Mouse (Mus musculus): Measurements from ENCODE around the gene Pde2a. TPM values are rescaled to one million over a fixed set of nuclear protein-coding genes. Genes with fewer than 3 reads are reported as not detected.
A peak's percentile ranks its signal among the peaks of the same experiment; 100 is the strongest.

Gene Pde2a
- polyA plus RNA-seq, 1 experiment from 2014 or later = 0.10 TPM

GRCm38 (mm10) chr7:101383756-101384155 is 37.7 kb upstream of the Pde2a start:
- no peak for ATAC-seq
- no peaks in the 10 kb centered on the region for H3K27me3 ChIP-seq
- in situ Hi-C loops (cut with MboI; ENCODE audit: low pct_unique_long_range_greater_than_20kb) = no loop called here
- TF ChIP-seq CTCF (IDR thresholded peaks at IDR 0.05) = no peak
- ChIA-PET POLR2A (no interaction called here), CTCF (interaction anchor here (1.1 kb wide), 1 partner anchor 14 kb away, joined by 3 read pairs; no protein-coding TSS in a partner anchor)
- DNase-seq (ENCODE audit: low read depth, low spot score) = no peak

DNA sequence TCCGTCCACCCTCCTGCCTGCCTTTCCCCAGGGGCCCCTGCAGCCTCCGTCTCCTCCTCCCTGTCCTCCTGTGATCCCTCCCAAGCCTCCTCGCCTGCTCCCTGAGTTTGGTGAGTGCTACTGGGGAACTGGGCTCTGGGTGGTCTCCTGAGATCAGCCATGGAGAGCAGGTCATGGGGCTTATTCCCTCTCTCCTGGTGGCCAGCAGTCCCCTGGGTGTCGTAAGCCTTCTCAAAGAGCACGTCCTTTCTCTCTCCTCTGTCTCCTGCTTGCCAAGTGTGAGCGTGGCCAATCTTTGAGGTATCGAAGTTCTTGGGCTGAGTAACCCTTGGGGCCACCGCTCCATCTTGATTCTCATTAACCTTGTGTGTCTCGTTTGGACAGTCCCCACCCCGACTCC is 36.6 kb upstream of the Pde2a start:
- POLR2A ChIA-PET = no interaction called here
- CTCF ChIA-PET = no interaction called here
- no peak for TF ChIP-seq CTCF (IDR thresholded peaks at IDR 0.05)
- no peak for ATAC-seq
- in situ Hi-C loops (cut with MboI; ENCODE audit: low pct_unique_long_range_greater_than_20kb) = no loop called here
- DNase-seq (ENCODE audit: low read depth, low spot score) = no peak
- no peaks in the 10 kb centered on the region for H3K27me3 ChIP-seq

DNA sequence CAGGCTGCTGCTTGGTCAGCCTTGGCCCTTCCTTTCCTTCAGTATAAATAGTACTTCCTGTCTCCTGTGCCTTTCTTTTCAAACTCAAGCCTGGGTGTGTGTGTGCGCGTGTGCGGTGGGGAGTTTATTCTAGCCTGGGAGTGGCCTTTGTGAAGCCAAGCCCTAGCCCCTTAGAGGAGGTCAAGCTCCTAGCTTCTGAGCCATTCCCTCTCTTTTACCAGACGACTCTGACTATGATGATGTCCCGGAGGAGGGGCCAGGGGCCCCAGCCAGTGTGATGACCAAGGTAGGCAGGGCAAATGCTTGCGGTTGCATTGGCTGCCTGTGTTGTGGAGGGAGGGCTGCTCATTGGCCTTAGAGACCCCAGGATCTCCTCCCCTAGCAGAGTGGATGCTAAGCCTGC is 36.2 kb upstream of the Pde2a start:
- no peaks in the 10 kb centered on the region for H3K27me3 ChIP-seq
- in situ Hi-C loops (cut with MboI; ENCODE audit: low pct_unique_long_range_greater_than_20kb) = no loop called here
- DNase-seq (ENCODE audit: low read depth, low spot score) = no peak
- POLR2A ChIA-PET = no interaction called here
- CTCF ChIA-PET = no interaction called here
- TF ChIP-seq CTCF (IDR thresholded peaks at IDR 0.05) = no peak
- no peak for ATAC-seq

DNA sequence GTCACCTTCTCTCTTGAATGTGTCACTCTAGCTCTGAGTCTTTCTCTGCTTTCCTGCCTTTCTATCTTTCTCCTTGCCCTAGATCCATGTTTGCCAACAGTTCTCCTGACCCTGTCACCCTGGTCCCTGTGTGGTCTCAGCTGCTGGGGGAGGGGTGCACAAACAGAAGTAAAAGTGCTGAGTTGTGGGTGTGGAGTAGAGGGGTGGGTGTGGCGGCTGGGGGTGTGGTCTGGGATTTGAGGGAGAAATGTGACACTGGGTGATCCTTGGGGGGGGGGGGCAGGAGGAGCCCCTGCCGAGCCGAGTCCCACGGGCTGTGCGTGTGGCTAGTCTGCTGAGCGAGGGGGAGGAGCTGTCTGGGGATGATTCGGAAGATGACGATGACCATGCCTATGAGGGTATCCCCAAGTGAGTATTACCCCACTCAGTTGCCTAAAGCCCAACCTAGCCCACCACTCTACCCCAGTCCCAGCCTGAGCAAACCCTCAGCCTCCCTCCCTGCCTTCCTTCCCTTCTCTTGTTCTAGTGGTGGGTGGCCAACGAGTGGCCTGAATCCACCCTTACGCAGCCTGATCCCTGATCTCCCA is 35.5 kb upstream of the Pde2a start:
- ChIA-PET POLR2A (no interaction called here), CTCF (no interaction called here)
- no peak for DNase-seq (ENCODE audit: low read depth, low spot score)
- H3K27me3 ChIP-seq = no peaks in the 10 kb centered on the region
- in situ Hi-C loops (cut with MboI; ENCODE audit: low pct_unique_long_range_greater_than_20kb) = no loop called here
- TF ChIP-seq CTCF (IDR thresholded peaks at IDR 0.05) = no peak
- no peak for ATAC-seq

GRCm38 (mm10) chr7:101389256-101389655 is 32.2 kb upstream of the Pde2a start:
- DNase-seq (ENCODE audit: low read depth, low spot score) = no peak
- ATAC-seq = no peak
- no peaks in the 10 kb centered on the region for H3K27me3 ChIP-seq
- ChIA-PET CTCF (no interaction called here), POLR2A (no interaction called here)
- no peak for TF ChIP-seq CTCF (IDR thresholded peaks at IDR 0.05)
- in situ Hi-C loops (cut with MboI; ENCODE audit: low pct_unique_long_range_greater_than_20kb) = no loop called here

DNA sequence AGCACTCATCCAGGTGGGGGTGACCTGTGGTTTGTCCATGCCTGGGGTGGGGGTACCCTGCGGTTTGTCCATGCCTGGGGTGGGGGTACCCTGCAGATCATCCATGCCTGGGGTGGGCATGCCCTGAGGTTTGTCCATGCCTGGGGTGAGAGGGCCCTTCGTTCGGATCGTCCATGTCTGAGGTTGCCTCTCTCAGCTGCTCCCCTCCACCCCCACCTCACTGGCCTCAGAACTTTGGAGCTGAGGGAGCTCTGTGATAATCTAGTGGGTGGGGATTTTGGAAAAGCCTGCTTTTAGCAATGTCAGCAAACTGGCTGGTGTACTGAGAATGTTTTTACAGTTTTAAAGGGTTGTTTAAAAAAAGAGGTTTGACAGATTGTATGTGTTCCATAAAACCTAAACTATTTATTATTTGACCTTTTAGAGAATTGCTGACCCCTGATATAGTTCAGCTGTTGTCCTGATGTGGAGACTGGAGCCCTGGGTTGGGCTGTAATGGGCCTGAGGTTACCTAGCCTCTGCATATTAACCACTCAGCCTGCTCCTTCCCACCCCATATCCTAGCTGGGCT is 29.5 kb upstream of the Pde2a start:
- in situ Hi-C loops (cut with MboI; ENCODE audit: low pct_unique_long_range_greater_than_20kb) = no loop called here
- no peak for TF ChIP-seq CTCF (IDR thresholded peaks at IDR 0.05)
- DNase-seq (ENCODE audit: low read depth, low spot score) = no peak

GRCm38 (mm10) chr7:101393015-101393414 is 28.5 kb upstream of the Pde2a start:
- no peaks in the 10 kb centered on the region for H3K27me3 ChIP-seq
- TF ChIP-seq CTCF (IDR thresholded peaks at IDR 0.05) = no peak
- DNase-seq (ENCODE audit: low read depth, low spot score) (no peak), ATAC-seq (no peak)
- in situ Hi-C loops (cut with MboI; ENCODE audit: low pct_unique_long_range_greater_than_20kb) = no loop called here
- POLR2A ChIA-PET = interaction anchor here (0.6 kb wide), 1 partner anchor 75 kb away, joined by 3 read pairs; no protein-coding TSS in a partner anchor
- CTCF ChIA-PET = interaction anchor here (1.2 kb wide), 1 partner anchor 20 kb away, joined by 3 read pairs; no protein-coding TSS in a partner anchor

More for the DNA sequence above, 29.5 kb upstream of the Pde2a start:
- CTCF ChIA-PET = interaction anchor here (0.9 to 1.2 kb wide), 2 partner anchors 21 kb away, joined by 3 read pairs; no protein-coding TSS in a partner anchor
- H3K27me3 ChIP-seq = no peaks in the 10 kb centered on the region
- no peak for ATAC-seq
- POLR2A ChIA-PET = no interaction called here

GRCm38 (mm10) chr7:101393694-101394504 is 27.6 kb upstream of the Pde2a start:
- DNase-seq (ENCODE audit: low read depth, low spot score) = no peak
- TF ChIP-seq CTCF (IDR thresholded peaks at IDR 0.05) = no peak
- no peaks in the 10 kb centered on the region for H3K27me3 ChIP-seq
- in situ Hi-C loops (cut with MboI; ENCODE audit: low pct_unique_long_range_greater_than_20kb) = no loop called here
- ChIA-PET POLR2A (no interaction called here), CTCF (no interaction called here)
- ATAC-seq = no peak

DNA sequence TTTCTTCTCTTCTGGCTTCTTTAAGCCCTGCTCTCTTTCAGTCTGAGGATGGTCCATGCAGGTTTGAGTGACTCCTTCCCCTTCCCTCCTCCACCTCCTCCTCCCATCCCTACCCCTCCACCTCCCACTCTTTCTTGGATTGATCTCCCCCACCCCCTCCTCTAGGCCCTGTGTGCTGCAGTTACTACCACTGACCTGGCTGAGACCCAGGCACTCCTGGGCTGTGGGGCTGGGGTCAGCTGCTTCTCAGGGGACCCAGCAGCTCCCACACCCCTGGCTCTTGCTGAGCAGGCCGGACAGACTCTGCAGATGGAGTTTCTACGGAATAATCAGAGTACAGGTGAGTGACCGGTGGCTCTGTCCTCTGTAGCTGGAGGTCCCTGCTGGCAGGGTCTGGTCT is 26.9 kb upstream of the Pde2a start:
- no peak for TF ChIP-seq CTCF (IDR thresholded peaks at IDR 0.05)
- ATAC-seq (no peak), DNase-seq (ENCODE audit: low read depth, low spot score) (no peak)
- in situ Hi-C loops (cut with MboI; ENCODE audit: low pct_unique_long_range_greater_than_20kb) = no loop called here
- ChIA-PET POLR2A (no interaction called here), CTCF (no interaction called here)
- no peaks in the 10 kb centered on the region for H3K27me3 ChIP-seq

DNA sequence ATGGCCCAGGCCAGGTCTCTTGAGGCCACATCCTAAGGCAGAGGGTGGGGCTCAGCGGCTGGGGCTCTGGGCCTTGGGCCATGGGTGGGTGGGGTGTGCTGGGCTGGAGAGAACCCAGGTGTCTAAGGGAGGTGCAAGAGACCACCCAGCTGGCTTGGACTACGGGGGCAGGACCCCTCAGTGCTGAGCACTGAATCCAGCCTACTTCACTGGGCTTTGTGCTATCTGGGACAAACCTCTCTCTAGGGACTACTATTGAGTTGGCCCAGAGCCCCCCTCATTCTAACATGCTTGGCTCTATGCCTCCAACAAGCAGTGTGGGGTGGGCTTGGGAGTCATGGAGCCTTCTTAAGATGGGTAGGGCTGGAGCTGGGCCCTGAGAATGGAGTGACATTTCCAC is 26.0 kb upstream of the Pde2a start:
- no peak for ATAC-seq
- no peaks in the 10 kb centered on the region for H3K27me3 ChIP-seq
- ChIA-PET POLR2A (no interaction called here), CTCF (no interaction called here)
- no peak for DNase-seq (ENCODE audit: low read depth, low spot score)
- in situ Hi-C loops (cut with MboI; ENCODE audit: low pct_unique_long_range_greater_than_20kb) = no loop called here
- TF ChIP-seq CTCF (IDR thresholded peaks at IDR 0.05) = no peak

DNA sequence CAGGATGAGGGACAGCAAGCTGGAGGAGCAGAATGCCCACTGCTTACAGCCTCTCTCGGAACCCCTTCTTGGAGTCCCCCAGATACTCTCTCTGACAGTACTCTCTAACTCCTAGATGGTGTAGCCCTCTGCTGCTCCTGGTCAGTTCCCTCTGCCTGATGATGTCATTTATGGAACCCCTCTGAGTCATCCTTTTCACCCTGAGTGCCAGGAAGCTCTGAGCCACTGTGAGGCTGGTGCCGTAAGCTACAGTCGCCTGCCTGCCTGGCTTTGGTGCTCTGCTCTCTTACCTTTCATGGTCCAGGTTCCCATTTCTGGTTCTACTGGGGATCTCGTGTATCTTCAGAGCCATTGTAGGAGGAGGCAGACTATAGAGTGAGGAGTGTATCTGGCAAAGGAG is 24.3 kb upstream of the Pde2a start:
- ATAC-seq (peak; percentile 30), DNase-seq (ENCODE audit: low read depth, low spot score) (peak; percentile 27)
- in situ Hi-C loops (cut with MboI; ENCODE audit: low pct_unique_long_range_greater_than_20kb) = no loop called here
- ChIA-PET POLR2A (no interaction called here), CTCF (interaction anchor here (1.5 kb wide), 2 partner anchors 15 kb away, joined by 4 to 7 read pairs; no protein-coding TSS in a partner anchor)
- no peak for TF ChIP-seq CTCF (IDR thresholded peaks at IDR 0.05)
- H3K27me3 ChIP-seq = no peaks in the 10 kb centered on the region

Measured in Patski (cell line).